ENCODE assay signal across 8 mouse cellular contexts in genomic region chr1:156921290-156921994, GRCm38 (mm10). TPM values are rescaled to one million over a fixed set of nuclear protein-coding genes. Genes with fewer than 3 reads are reported as not detected.
DNase-seq lines count a peak whose midpoint lies in the region; ATAC-seq and TF ChIP-seq lines count a peak whose summit lies in the region.
"Had no signal": no experiment of that assay in that cellular context is flagged by ENCODE, and none has a peak within 500 bp of the region (broad histone marks: within the 10 kb centered on the region; RNA-seq: fewer than 3 reads in every experiment).

No protein-coding gene starts in this region.

- TF ChIP-seq POLR2A in spleen, adult 2 months (IDR thresholded peaks at IDR 0.05; ENCODE audit: low read depth, low read length): no peak

- ATAC-seq in midbrain, embryonic 11.5 days (ENCODE audit: low FRiP score): no peak
- ATAC-seq in midbrain, embryonic 15.5 days (replicated peaks): no peak
- no peak for ATAC-seq in hindbrain, postnatal 0 days
- no peak for ATAC-seq in forebrain, embryonic 13.5 days

- TF ChIP-seq CTCF in hindbrain, postnatal 0 days (IDR thresholded peaks at IDR 0.05; ENCODE audit: low read depth): no peak
- no peak for TF ChIP-seq CTCF in spleen, adult 2 months (IDR thresholded peaks at IDR 0.05; ENCODE audit: extremely low read depth, insufficient read depth, insufficient read length, insufficient replicate concordance)

- no peak overlapping the region for H3K4me3 ChIP-seq in midbrain, embryonic 11.5 days (ENCODE audit: low read depth, low read length)
- no peak overlapping the region for H3K4me3 ChIP-seq in midbrain, embryonic 15.5 days
- no peak overlapping the region for H3K4me3 ChIP-seq in hindbrain, postnatal 0 days (ENCODE audit: low read length)
- no peak overlapping the region for H3K4me3 ChIP-seq in spleen, adult 2 months (ENCODE audit: extremely low read depth, insufficient read depth, insufficient read length)
- no peak overlapping the region for H3K4me3 ChIP-seq in forebrain, embryonic 13.5 days
- H3K4me3 ChIP-seq: erythroblast, embryonic 14.5 days had no signal

- no peak overlapping the region for H3K9ac ChIP-seq in midbrain, embryonic 11.5 days (ENCODE audit: low read length)
- no peak overlapping the region for H3K9ac ChIP-seq in midbrain, embryonic 15.5 days
- no peak overlapping the region for H3K9ac ChIP-seq in hindbrain, postnatal 0 days (replicated peaks; ENCODE audit: low read length)
- H3K9ac ChIP-seq in forebrain, embryonic 13.5 days: no peak overlapping the region

- peak; percentile 75 for DNase-seq in midbrain, embryonic 11.5 days (ENCODE audit: low spot score, missing footprints)
- peak; percentile 63 for DNase-seq in c-Kit-positive CD71-negative TER-119-negative erythroid progenitor cells, embryonic 14.5 days (ENCODE audit: low read depth)
- DNase-seq in hindbrain, postnatal 0 days (ENCODE audit: low spot score): no peak
- peak; percentile 70 to 73 for DNase-seq in spleen, adult 2 months (ENCODE audit: low read depth in 1 of 2, low spot score in 2 of 2)
- DNase-seq in gastrocnemius, adult 8-10 months (ENCODE audit: low spot score in 2 of 2): no peak

- no peaks in the 10 kb centered on the region for H3K36me3 ChIP-seq in midbrain, embryonic 11.5 days (ENCODE audit: control insufficient read depth, insufficient read depth, low read length)
- H3K36me3 ChIP-seq in midbrain, embryonic 15.5 days (replicated peaks): no peaks in the 10 kb centered on the region
- no peaks in the 10 kb centered on the region for H3K36me3 ChIP-seq in hindbrain, postnatal 0 days (ENCODE audit: insufficient read depth, low read length)
- H3K36me3 ChIP-seq in spleen, adult 2 months (ENCODE audit: control insufficient read depth, insufficient read depth, low read length): peaks cover 2% of the 10 kb centered on the region; the same call in 1 of the 2 replicates
- H3K36me3 ChIP-seq in forebrain, embryonic 13.5 days (ENCODE audit: poor library complexity, severe bottlenecking): no peaks in the 10 kb centered on the region

- WGBS in midbrain, embryonic 11.5 days: 70% methylated on average over 12 of the region's 12 CpGs
- WGBS in midbrain, embryonic 15.5 days: 69% methylated on average over 12 of the region's 12 CpGs
- WGBS in hindbrain, postnatal 0 days: 70% methylated on average over 12 of the region's 12 CpGs
- WGBS in spleen, adult 2 months: 64% methylated on average over 12 of the region's 12 CpGs
- WGBS in forebrain, embryonic 13.5 days: 72% methylated on average over 12 of the region's 12 CpGs

- no peak overlapping the region for H3K4me2 ChIP-seq in midbrain, embryonic 11.5 days
- H3K4me2 ChIP-seq in midbrain, embryonic 15.5 days: no peak overlapping the region
- no peak overlapping the region for H3K4me2 ChIP-seq in hindbrain, postnatal 0 days (ENCODE audit: low read depth, low read length)
- no peak overlapping the region for H3K4me2 ChIP-seq in forebrain, embryonic 13.5 days

- H3K4me1 ChIP-seq in midbrain, embryonic 11.5 days (ENCODE audit: control insufficient read depth, insufficient read depth, low read length): peaks cover 9% of the 10 kb centered on the region; the same call in 1 of the 2 replicates
- H3K4me1 ChIP-seq in midbrain, embryonic 15.5 days: peaks cover 22% of the 10 kb centered on the region
- H3K4me1 ChIP-seq in hindbrain, postnatal 0 days (ENCODE audit: insufficient read depth, low read length): no peaks in the 10 kb centered on the region
- H3K4me1 ChIP-seq in spleen, adult 2 months (ENCODE audit: control insufficient read depth, insufficient read depth, insufficient read length): peaks cover 30% of the 10 kb centered on the region
- peaks cover 16% of the 10 kb centered on the region for H3K4me1 ChIP-seq in forebrain, embryonic 13.5 days

- H3K9me3 ChIP-seq in midbrain, embryonic 11.5 days (ENCODE audit: control insufficient read depth, low read length): no peaks in the 10 kb centered on the region
- H3K9me3 ChIP-seq in midbrain, embryonic 15.5 days: no peaks in the 10 kb centered on the region
- no peaks in the 10 kb centered on the region for H3K9me3 ChIP-seq in hindbrain, postnatal 0 days (ENCODE audit: low read length)
- H3K9me3 ChIP-seq in forebrain, embryonic 13.5 days (replicated peaks): no peaks in the 10 kb centered on the region

- no peak overlapping the region for H3K27ac ChIP-seq in midbrain, embryonic 11.5 days (ENCODE audit: low read depth, low read length)
- no peak overlapping the region for H3K27ac ChIP-seq in midbrain, embryonic 15.5 days
- 0 out of 2 replicates have a peak overlapping the region, but pooled peaks have one; percentile 20 for H3K27ac ChIP-seq in hindbrain, postnatal 0 days
- H3K27ac ChIP-seq in spleen, adult 2 months (ENCODE audit: insufficient read depth, low read length): peak overlapping the region; percentile 65
- H3K27ac ChIP-seq in forebrain, embryonic 13.5 days: no peak overlapping the region

- H3K27me3 ChIP-seq in midbrain, embryonic 11.5 days (ENCODE audit: control insufficient read depth, insufficient read depth, low read length): no peaks in the 10 kb centered on the region
- H3K27me3 ChIP-seq in midbrain, embryonic 15.5 days (replicated peaks): no peaks in the 10 kb centered on the region
- no peaks in the 10 kb centered on the region for H3K27me3 ChIP-seq in hindbrain, postnatal 0 days (ENCODE audit: insufficient read depth, low read length)
- no peaks in the 10 kb centered on the region for H3K27me3 ChIP-seq in spleen, adult 2 months (ENCODE audit: control insufficient read depth, insufficient read depth, low read length)
- H3K27me3 ChIP-seq in forebrain, embryonic 13.5 days: no peaks in the 10 kb centered on the region

RNA-seq across cellular contexts. Expression of gene Ralgps2, which starts 18.0 kb away (rescaled TPM):
- polyA plus RNA-seq in midbrain, embryonic 11.5 days (2014; fragmentation: Nextera tagmentation; extraction: Ambion mirVana): 85.1 and 91.9 TPM in 2 replicates
- 87.9 and 104 TPM in 2 replicates for polyA plus RNA-seq in midbrain, embryonic 15.5 days (2015; fragmentation: Nextera tagmentation; extraction: Ambion mirVana)
- 52.8 and 53.6 TPM in 2 replicates for total RNA-seq in hindbrain, postnatal 0 days (2014; rRNA removed)
- 70.1 and 75.5 TPM in 2 replicates for polyA plus RNA-seq in hindbrain, postnatal 0 days (2015; fragmentation: Nextera tagmentation; extraction: Ambion mirVana)
- 29.1 and 36.5 TPM in 2 replicates for polyA plus RNA-seq in spleen, adult 2 months (2012; rRNA removed)
- under 1 TPM; 0.44 to 0.94 (median 0.76) TPM for total RNA-seq in gastrocnemius, adult 8-10 months (2022)
- polyA plus RNA-seq in forebrain, embryonic 13.5 days (2015; fragmentation: Nextera tagmentation; extraction: Ambion mirVana): 123 and 133 TPM in 2 replicates

Comparison
In these comparisons a context has a peak if more than half of its experiments do, and no peak if none do; other contexts are left out.
1. DNase-seq: peak in midbrain, embryonic 11.5 days (single experiment), c-Kit-positive CD71-negative TER-119-negative erythroid progenitor cells, embryonic 14.5 days (single experiment) and spleen, adult 2 months (2 of 2); none in hindbrain, postnatal 0 days (single experiment) and gastrocnemius, adult 8-10 months (0 of 2).
2. H3K27ac ChIP-seq: peak in hindbrain, postnatal 0 days (single experiment) and spleen, adult 2 months (single experiment); none in midbrain, embryonic 11.5 days (single experiment), midbrain, embryonic 15.5 days (single experiment) and forebrain, embryonic 13.5 days (single experiment).